Mouse (Mus musculus): ENCODE results near the gene Ica1.
A peak's percentile ranks its signal among the peaks of the same experiment; 100 is the strongest.

The Ica1 gene

GRCm38 (mm10) chr6:8686678-8687580, 91.4 kb downstream of the Ica1 start:
- DNase-seq (ENCODE audit: low read depth): no peak

GRCm38 (mm10) chr6:8683379-8683778, 94.9 kb downstream of the Ica1 start:
- DNase-seq (ENCODE audit: low read depth): no peak

GRCm38 (mm10) chr6:8680931-8681330, 97.4 kb downstream of the Ica1 start:
- DNase-seq (ENCODE audit: low read depth): no peak

- DNase-seq (ENCODE audit: low read depth): no peak
Measured at GRCm38 (mm10) chr6:8673013-8673412, 105.3 kb downstream of the Ica1 start.

GRCm38 (mm10) chr6:8669343-8669742, 108.9 kb downstream of the Ica1 start:
- no peak for DNase-seq (ENCODE audit: low read depth)

- DNase-seq (ENCODE audit: low read depth): no peak
Measured at GRCm38 (mm10) chr6:8668013-8668811, 110.1 kb downstream of the Ica1 start.

- DNase-seq (ENCODE audit: low read depth): no peak
Measured at GRCm38 (mm10) chr6:8665786-8666185, 112.5 kb downstream of the Ica1 start.

GRCm38 (mm10) chr6:8664956-8665355, 113.3 kb downstream of the Ica1 start:
- no peak for DNase-seq (ENCODE audit: low read depth)

GRCm38 (mm10) chr6:8663092-8663740, 115.1 kb downstream of the Ica1 start:
- DNase-seq (ENCODE audit: low read depth): no peak

- DNase-seq (ENCODE audit: low read depth): no peak
Measured at GRCm38 (mm10) chr6:8661404-8661803, 116.9 kb downstream of the Ica1 start.

GRCm38 (mm10) chr6:8660076-8660475, 118.2 kb downstream of the Ica1 start:
- no peak for DNase-seq (ENCODE audit: low read depth)

- no peak for DNase-seq (ENCODE audit: low read depth)
Measured at GRCm38 (mm10) chr6:8659194-8659959, 118.9 kb downstream of the Ica1 start.

- DNase-seq (ENCODE audit: low read depth): no peak
Measured at GRCm38 (mm10) chr6:8658431-8658830, 119.9 kb downstream of the Ica1 start.

GRCm38 (mm10) chr6:8657459-8657858, 120.8 kb downstream of the Ica1 start:
- DNase-seq (ENCODE audit: low read depth): no peak

- no peak for DNase-seq (ENCODE audit: low read depth)
Measured at GRCm38 (mm10) chr6:8655454-8655853, 122.8 kb downstream of the Ica1 start.

GRCm38 (mm10) chr6:8650413-8650812, 127.9 kb downstream of the Ica1 start:
- DNase-seq (ENCODE audit: low read depth): no peak

- DNase-seq (ENCODE audit: low read depth): no peak
Measured at GRCm38 (mm10) chr6:8649295-8649865, 128.9 kb downstream of the Ica1 start.

GRCm38 (mm10) chr6:8648185-8648901, 129.9 kb downstream of the Ica1 start:
- DNase-seq (ENCODE audit: low read depth): peak; percentile 32

GRCm38 (mm10) chr6:8647513-8648184, 130.6 kb downstream of the Ica1 start:
- peak; percentile 21 for DNase-seq (ENCODE audit: low read depth)

GRCm38 (mm10) chr6:8645708-8646107, 132.6 kb downstream of the Ica1 start:
- no peak for DNase-seq (ENCODE audit: low read depth)
